Mouse (Mus musculus) CD4-positive helper T cell, adult 2 months (primary cell): ENCODE data around the gene Adgra3.

Experiments used
- DNase-seq: peaks from one replicate; pipeline ENCODE4 v3.0.0-alpha.2; 2012; ENCODE audit warnings: low read depth, missing footprints, low spot score

Gene Adgra3

DNA sequence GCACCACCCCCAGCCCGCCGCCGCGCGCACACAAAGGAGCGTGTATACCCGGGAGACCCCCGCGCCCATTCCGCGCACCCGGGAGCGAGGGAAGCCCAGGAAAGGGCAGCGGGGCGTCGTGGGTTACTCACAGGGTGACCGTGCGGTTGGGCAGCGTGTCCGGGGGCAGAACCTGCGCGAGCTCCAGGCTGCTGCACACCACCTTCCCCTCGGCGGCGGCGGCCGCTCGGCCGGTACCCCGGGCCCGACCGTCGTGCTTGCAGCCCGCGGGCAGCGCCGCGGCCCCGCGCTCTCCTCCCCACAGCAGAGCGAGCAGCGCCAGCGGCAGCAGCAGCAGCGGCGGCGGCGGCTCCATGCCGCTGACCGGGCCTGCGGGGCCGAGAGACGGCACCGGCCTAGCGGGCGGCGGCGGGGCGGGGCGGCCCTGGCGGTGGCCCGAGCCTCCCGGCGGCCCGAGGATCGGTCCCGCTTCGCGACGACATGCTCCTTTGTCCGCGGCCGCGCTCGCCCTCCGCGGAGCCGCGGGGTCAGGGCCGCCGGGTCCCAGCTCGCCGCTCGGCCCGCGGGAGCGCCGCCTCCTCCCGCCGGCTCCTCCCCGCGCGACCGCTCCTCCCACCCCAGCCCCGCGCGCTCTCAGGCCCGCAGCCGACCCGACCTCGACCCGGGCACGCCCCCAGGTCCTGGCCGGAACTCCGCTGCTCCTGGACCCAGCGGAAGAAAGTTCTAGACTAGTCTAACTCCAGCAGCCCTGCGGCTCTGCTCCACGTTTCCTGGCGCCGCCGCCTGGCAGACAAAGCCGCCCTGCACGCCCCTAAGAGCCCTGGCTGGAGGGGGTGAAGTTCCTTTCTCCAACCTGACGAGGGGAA lies at the start of gene Adgra3:
TSS of gene Adgra3 (minus strand) at position 586 of the 866 bp plus-strand sequence.
- peak; percentile 15 for DNase-seq

DNA sequence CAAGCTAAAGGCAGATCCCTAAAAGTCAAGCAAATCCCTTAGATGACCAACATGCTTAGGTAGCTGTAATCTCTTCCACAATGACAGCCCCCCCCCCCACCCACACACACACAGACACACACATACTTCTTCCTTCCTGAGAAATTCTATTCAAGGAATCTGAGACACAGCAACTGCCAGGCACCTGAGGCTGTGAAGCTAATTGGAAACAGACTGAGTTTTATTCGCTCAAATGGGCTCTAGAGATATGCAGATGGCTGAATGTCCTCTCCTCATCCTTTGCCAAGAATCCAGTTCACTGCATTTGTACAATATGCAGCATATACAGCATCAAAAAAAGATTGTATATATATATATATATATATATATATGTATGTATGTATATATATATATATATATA lies 24.6 kb upstream of the Adgra3 start:
- DNase-seq, result no peak

GRCm38 (mm10) chr5:50074245-50074644 lies 15.4 kb upstream of the Adgra3 start:
- DNase-seq, result no peak

DNA sequence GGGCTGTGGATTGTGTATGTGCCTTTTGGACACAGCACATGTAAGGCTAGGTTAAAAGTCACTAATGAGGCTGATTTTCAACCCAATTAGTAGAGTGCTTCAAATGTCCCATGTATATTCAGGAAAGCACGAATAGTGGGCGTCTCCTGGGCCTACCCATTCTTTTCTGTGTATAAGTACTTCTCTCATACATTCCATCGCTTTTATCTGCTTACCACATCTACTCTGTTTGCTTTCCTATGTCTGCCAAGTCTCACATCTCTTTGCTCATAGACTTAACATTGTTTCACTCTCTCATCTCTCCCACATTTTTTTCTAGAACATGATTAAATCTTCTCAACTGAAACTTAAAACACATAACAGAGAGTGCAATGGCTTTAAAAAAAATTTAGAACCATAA lies 5.4 kb upstream of the Adgra3 start:
- no peak for DNase-seq

GRCm38 (mm10) chr5:50059586-50059985 lies 780 bp upstream of the Adgra3 start:
- DNase-seq, result no peak

GRCm38 (mm10) chr5:50057612-50058420 lies 990 bp downstream of the Adgra3 start:
- DNase-seq, result no peak

- DNase-seq, result no peak
These were observed 6.3 kb downstream of the Adgra3 start for GRCm38 (mm10) chr5:50052456-50052855.

GRCm38 (mm10) chr5:50050668-50051425 lies 8.0 kb downstream of the Adgra3 start:
- no peak for DNase-seq

DNA sequence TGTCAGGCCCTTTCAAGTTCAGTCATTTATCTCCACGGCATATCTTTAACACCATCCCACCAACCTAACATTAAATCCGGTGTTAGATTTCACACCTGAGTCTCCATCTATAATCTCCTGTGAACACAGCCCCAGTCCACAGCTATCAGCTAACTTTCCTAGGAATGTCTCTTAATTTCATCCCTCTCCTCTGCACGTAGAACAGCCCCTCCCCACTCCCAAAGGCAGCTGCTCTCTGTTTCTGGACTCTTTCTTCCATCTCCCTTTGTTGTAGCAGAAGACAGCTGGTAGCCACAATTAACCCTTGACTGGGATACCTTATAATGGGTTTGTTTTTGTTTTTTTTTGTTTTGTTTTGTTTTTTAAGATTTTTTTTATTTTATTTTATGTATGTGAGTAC lies 8.8 kb downstream of the Adgra3 start:
- no peak for DNase-seq

DNA sequence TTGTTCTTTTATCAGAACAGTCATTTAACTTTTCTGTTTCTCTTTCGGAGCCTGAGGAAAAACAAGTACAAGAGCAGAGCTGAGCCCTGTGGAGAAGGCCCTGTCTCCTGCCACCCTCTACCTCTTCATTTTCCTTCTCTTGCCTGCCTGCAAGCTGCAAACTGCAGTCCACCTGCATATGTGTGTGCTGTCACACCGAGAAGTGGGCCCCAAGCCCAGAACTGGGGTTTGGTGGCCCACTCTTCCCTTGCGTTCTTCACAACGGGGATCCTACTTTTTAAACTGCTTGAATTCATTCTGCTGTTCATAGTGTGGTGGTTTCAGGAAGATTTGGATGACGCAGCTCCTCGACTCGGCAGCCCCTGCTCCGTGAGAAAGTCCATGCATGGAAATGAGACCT lies 9.3 kb downstream of the Adgra3 start:
- no peak for DNase-seq

DNA sequence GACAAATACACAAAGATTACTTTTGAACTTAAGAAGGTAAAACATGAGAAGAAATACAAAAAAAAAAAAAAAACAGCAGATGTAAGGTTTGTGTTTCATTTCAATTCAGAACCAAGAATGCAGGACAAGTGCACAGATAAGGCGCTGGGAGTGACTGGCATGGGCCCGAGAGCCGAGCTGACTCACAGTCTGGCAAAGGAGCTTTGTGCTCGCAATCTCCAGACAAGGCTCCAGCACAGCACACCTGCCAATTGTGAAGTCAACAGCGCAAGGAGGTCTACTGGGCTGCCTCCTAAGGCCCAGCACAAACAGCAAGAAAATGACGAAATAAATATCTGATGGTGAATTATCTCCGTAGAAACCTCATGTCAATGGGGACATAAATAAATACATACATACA lies 9.8 kb downstream of the Adgra3 start:
- no peak for DNase-seq

GRCm38 (mm10) chr5:50048271-50048851 lies 10.4 kb downstream of the Adgra3 start:
- no peak for DNase-seq

GRCm38 (mm10) chr5:50045180-50045579 lies 13.6 kb downstream of the Adgra3 start:
- DNase-seq, result no peak

DNA sequence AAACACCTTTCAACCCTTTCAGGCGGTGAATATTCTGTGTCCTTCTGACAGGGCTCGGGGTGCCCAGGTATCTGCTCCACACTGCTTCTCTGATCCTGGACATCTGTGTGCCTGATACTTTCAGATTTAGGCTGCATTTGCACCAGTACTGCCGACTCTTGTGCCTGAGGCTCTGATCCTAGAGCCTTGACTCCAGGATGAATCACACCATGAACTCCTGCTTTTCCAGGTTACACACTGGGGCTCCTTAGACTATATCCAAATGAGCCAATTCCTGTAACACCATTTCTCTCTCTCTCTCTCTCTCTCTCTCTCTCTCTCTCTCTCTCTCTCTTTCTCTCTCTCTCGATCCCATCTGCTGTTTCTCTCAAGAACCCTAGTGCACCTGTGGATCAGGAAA lies 15.1 kb downstream of the Adgra3 start:
- DNase-seq, result no peak

GRCm38 (mm10) chr5:50042274-50042943 lies 16.4 kb downstream of the Adgra3 start:
- DNase-seq, result no peak

- DNase-seq, result no peak
These were observed 19.3 kb downstream of the Adgra3 start for GRCm38 (mm10) chr5:50039521-50039920.

DNA sequence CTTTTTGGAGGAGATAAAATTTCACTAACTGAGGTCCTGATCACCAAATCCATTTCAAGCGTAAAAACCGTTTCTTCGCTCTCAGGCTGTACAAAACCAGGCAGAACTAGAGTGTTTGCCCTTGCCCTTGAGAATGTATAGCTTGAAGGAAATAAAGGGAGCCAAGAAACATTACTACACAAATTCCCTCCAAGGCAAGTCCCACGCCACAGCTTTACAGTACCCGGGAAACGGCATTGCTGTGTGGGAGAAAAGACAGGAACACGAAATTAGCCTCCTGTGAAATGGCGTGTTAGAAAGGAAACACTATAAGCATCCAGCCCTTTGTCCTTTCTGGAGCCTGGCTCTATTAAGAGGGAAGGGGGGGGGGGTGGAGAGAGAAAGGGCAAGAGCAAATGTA lies 21.1 kb downstream of the Adgra3 start:
- no peak for DNase-seq

GRCm38 (mm10) chr5:50034900-50035514 lies 23.8 kb downstream of the Adgra3 start:
- no peak for DNase-seq

DNA sequence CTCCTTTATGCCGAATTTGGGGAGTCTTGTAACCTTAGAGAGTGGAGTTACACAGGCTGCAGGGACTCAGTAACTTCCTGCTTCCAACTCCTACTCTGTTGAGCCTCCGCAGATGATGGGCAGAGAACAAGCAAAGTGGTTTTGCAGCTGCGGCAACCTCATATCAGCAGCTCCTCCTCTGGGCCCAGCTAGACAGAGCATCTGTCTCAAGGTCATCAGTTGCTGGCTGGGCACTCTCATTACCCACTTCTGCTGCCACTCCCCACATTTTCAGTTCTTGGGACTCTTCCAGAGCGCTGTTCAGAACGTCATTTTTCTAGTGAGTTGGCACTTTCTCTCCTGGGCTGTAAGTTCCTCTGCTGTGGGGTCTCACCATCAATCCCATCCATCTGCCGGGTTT lies 24.6 kb downstream of the Adgra3 start:
- DNase-seq, result no peak

DNA sequence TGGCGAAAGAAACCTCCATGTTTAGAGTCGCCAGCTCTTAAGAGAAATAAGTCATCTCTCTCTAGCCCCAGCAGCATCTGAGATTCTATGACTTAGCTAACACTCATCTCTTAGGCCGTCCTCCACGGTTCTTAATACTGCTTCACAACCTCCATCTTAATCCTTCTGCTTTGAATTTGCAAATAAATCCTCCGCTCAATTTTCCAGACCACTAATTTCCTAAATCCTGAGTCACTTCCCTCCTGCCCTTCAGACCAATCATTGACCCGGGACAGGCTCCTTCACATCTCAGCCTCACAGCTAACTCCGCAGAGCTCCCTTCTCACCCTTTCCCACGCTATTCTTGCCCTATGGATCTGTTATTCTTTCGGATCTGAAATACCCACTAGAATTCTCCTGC lies 25.1 kb downstream of the Adgra3 start:
- DNase-seq, result no peak

DNA sequence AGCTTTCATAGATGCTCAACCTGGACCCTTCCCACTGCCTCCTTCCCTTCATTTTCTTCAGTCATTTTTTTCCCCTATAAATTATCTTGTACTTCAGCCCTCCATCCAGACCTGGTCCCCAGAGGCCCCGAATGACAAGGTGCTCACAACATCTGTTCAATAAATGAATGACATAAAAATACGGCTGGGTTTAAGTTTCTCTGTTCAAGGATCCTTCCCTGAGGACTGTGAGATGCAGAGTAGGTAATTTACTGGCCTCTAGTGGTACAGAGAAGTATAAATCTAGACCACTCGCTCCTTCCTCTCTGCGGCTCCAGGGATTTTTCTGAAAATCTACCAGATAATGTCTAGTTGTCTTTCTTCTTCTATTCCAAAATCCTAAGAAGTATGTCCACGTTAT lies 26.5 kb downstream of the Adgra3 start:
- DNase-seq, result no peak
